In the genomic region with DNA sequence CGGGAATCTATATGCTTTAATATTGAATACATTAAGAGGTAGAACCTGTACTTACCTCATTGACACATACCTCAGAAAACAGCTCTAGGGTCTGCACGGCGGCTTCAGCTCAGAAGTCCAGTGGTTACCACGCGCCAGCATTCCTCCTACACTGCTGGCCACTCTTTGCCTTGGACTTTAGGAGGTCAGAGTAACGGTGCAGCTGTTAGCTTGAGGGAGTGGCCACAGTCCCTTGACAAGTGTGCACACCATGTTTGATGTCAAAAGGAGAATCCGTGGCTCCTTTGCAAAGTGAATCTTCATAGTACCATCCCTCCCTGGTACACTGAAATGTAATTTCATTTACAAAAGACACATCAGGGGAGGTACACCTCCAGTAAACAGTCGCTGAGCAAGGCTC, we compare ENCODE assay signal across 29 mouse cellular contexts.
"Had no signal": no experiment of that assay in that cellular context is flagged by ENCODE, and none has a peak within 500 bp of the region (broad histone marks: within the 10 kb centered on the region; RNA-seq: fewer than 3 reads in every experiment).

No protein-coding gene starts in this region.

- H3K4me1 ChIP-seq: embryonic facial prominence, embryonic 12.5 days; embryonic facial prominence, embryonic 13.5 days; embryonic facial prominence, embryonic 15.5 days had no signal

- H3K4me3 ChIP-seq: embryonic facial prominence, embryonic 10.5 days; embryonic facial prominence, embryonic 12.5 days; embryonic facial prominence, embryonic 13.5 days; embryonic facial prominence, embryonic 15.5 days; erythroblast, embryonic 14.5 days; forebrain, embryonic 10.5 days; forebrain, embryonic 12.5 days; forebrain, embryonic 13.5 days; forebrain, embryonic 15.5 days; gastrocnemius, adult 2 months; heart, adult 2 months had no signal

- H3K36me3 ChIP-seq: embryonic facial prominence, embryonic 10.5 days; embryonic facial prominence, embryonic 12.5 days; embryonic facial prominence, embryonic 13.5 days; embryonic facial prominence, embryonic 15.5 days; forebrain, embryonic 10.5 days; forebrain, embryonic 12.5 days had no signal

- H3K4me2 ChIP-seq: embryonic facial prominence, embryonic 12.5 days; embryonic facial prominence, embryonic 13.5 days; embryonic facial prominence, embryonic 15.5 days; forebrain, embryonic 12.5 days; forebrain, embryonic 13.5 days; forebrain, embryonic 15.5 days had no signal

- H3K27me3 ChIP-seq: embryonic facial prominence, embryonic 12.5 days; embryonic facial prominence, embryonic 13.5 days; embryonic facial prominence, embryonic 15.5 days; forebrain, embryonic 12.5 days; forebrain, embryonic 13.5 days; forebrain, embryonic 15.5 days had no signal

- DNase-seq: cerebellum, adult 2 months; cerebellum, adult 8-10 months; cerebellum, adult 9-10 months; cerebellum, adult 9-11 months; cerebellum, postnatal 10 days; cerebellum, postnatal 14 days; cerebellum, postnatal 25 days; cerebellum, postnatal 36 days; embryo, embryonic 11 days; forebrain, postnatal 0 days; gastrocnemius, adult 2 months; gastrocnemius, postnatal 10 days; gastrocnemius, postnatal 14 days; gastrocnemius, postnatal 25 days; gastrocnemius, postnatal 36 days; heart, adult 11 months; heart, adult 18-20 months; heart, adult 2 months had no signal

- H3K9me3 ChIP-seq: embryonic facial prominence, embryonic 10.5 days; embryonic facial prominence, embryonic 12.5 days; embryonic facial prominence, embryonic 13.5 days; embryonic facial prominence, embryonic 15.5 days; forebrain, embryonic 10.5 days; forebrain, embryonic 12.5 days; forebrain, embryonic 13.5 days; forebrain, embryonic 15.5 days had no signal

- ATAC-seq: forebrain, embryonic 13.5 days; forebrain, embryonic 14.5 days; forebrain, embryonic 15.5 days; forebrain, embryonic 16.5 days; forebrain, postnatal 0 days had no signal
